Mouse (Mus musculus): ENCODE data around the gene Cpsf6. TPM values are rescaled to one million over a fixed set of nuclear protein-coding genes. Genes with fewer than 3 reads are reported as not detected.
"Not testable (repeated sequence)": the region's sequence is repeated elsewhere in the genome, so short reads cannot be mapped to it uniquely, and the experiment has no call there.

The Cpsf6 gene
- total and polyA plus RNA-seq, 3 experiments = 177 to 285 (median 244) TPM

- no peak for ATAC-seq (ENCODE audit: extremely low read depth, insufficient number of reproducible peaks, low FRiP score, poor library complexity, severe bottlenecking)
- Histone ChIP-seq H3K4me1 (ENCODE audit: insufficient read depth, low read depth, low read length) (peaks cover 9% of the 10 kb centered on the region), H3K27me3 (ENCODE audit: insufficient read depth, low read length) (peaks cover 11% of the 10 kb centered on the region), H3K4me3 (ENCODE audit: low read depth, low read length) (no peak overlapping the region), H3K9me3 (replicated peaks) (no peaks in the 10 kb centered on the region), H3K36me3 (replicated peaks) (no peaks in the 10 kb centered on the region)
- TF ChIP-seq POLR2AphosphoS5 (IDR thresholded peaks at IDR 0.05; ENCODE audit: insufficient replicate concordance, low read depth, low read length) (no peak), CTCF (IDR thresholded peaks at IDR 0.05; ENCODE audit: low read depth, low read length) (no peak), TAL1 (conservative IDR thresholded peaks at IDR 0.05; ENCODE audit: low read depth, low read length) (no peak)
- DNase-seq (ENCODE audit: low spot score) = no peak
Observed at GRCm38 (mm10) chr10:117391801-117392200, 12.0 kb upstream of the Cpsf6 start.

DNA sequence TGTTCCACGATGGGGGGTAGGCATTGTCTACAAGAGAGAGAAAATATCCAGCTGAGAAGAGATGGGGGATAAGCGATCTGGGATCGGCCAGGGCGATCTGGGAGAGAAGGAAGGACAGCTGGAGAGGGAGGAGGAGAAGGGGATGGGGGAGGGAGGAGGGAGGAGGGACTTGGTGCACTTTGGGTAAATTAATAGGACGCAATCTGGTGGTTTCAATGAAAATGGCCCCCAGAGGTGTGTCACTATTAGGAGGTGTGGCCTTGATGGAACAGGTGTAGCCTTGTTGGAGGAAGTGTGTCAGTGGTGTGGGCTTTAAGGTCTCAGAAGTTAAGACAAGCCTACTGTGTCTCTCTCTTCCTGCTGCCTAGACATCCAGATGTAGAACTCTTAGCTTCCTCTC, 11.2 kb upstream of the Cpsf6 start:
- peaks cover 14% of the 10 kb centered on the region for H3K27me3 ChIP-seq (ENCODE audit: insufficient read depth, low read length)
- TF ChIP-seq GATA1 (IDR thresholded peaks at IDR 0.05; ENCODE audit: borderline replicate concordance, low read length) = no peak
- no peak for TF ChIP-seq TAL1 (conservative IDR thresholded peaks at IDR 0.05; ENCODE audit: low read depth, low read length)
- TF ChIP-seq POLR2AphosphoS5 (IDR thresholded peaks at IDR 0.05; ENCODE audit: insufficient replicate concordance, low read depth, low read length) = no peak
- TF ChIP-seq CTCF (IDR thresholded peaks at IDR 0.05; ENCODE audit: low read depth, low read length) = no peak
- no peak for TF ChIP-seq GATA2 (IDR thresholded peaks at IDR 0.05; ENCODE audit: borderline replicate concordance, low read depth, low read length)
- H3K36me3 ChIP-seq (replicated peaks) = no peaks in the 10 kb centered on the region
- DNase-seq (ENCODE audit: low spot score) (no peak), ATAC-seq (ENCODE audit: extremely low read depth, insufficient number of reproducible peaks, low FRiP score, poor library complexity, severe bottlenecking) (no peak)
- no peaks in the 10 kb centered on the region for H3K9me3 ChIP-seq (replicated peaks)
- peaks cover 9% of the 10 kb centered on the region for H3K4me1 ChIP-seq (ENCODE audit: insufficient read depth, low read depth, low read length)
- H3K4me3 ChIP-seq (ENCODE audit: low read depth, low read length) = no peak overlapping the region

- no peak overlapping the region for H3K4me3 ChIP-seq (ENCODE audit: low read depth, low read length)
- ATAC-seq (ENCODE audit: extremely low read depth, insufficient number of reproducible peaks, low FRiP score, poor library complexity, severe bottlenecking) = no peak
- H3K4me1 ChIP-seq (ENCODE audit: insufficient read depth, low read depth, low read length) = peaks cover 9% of the 10 kb centered on the region
- no peaks in the 10 kb centered on the region for H3K36me3 ChIP-seq (replicated peaks)
- no peak for DNase-seq (ENCODE audit: low spot score)
- no peaks in the 10 kb centered on the region for H3K9me3 ChIP-seq (replicated peaks)
- H3K27me3 ChIP-seq (ENCODE audit: insufficient read depth, low read length) = peaks cover 14% of the 10 kb centered on the region
- no peak for TF ChIP-seq POLR2AphosphoS5 (IDR thresholded peaks at IDR 0.05; ENCODE audit: insufficient replicate concordance, low read depth, low read length)
- no peak for TF ChIP-seq GATA2 (IDR thresholded peaks at IDR 0.05; ENCODE audit: borderline replicate concordance, low read depth, low read length)
- TF ChIP-seq CTCF (IDR thresholded peaks at IDR 0.05; ENCODE audit: low read depth, low read length) = no peak
- no peak for TF ChIP-seq GATA1 (IDR thresholded peaks at IDR 0.05; ENCODE audit: borderline replicate concordance, low read length)
- TF ChIP-seq TAL1 (conservative IDR thresholded peaks at IDR 0.05; ENCODE audit: low read depth, low read length) = no peak
Observed at GRCm38 (mm10) chr10:117389904-117390875, 10.4 kb upstream of the Cpsf6 start.

- ATAC-seq (ENCODE audit: extremely low read depth, insufficient number of reproducible peaks, low FRiP score, poor library complexity, severe bottlenecking) = no peak
- Histone ChIP-seq H3K27me3 (ENCODE audit: insufficient read depth, low read length) (peaks cover 15% of the 10 kb centered on the region), H3K4me3 (ENCODE audit: low read depth, low read length) (no peak overlapping the region), H3K4me1 (ENCODE audit: insufficient read depth, low read depth, low read length) (peaks cover 9% of the 10 kb centered on the region), H3K9me3 (replicated peaks) (no peaks in the 10 kb centered on the region), H3K36me3 (replicated peaks) (no peaks in the 10 kb centered on the region)
- no peak for DNase-seq (ENCODE audit: low spot score)
- TF ChIP-seq GATA2 (IDR thresholded peaks at IDR 0.05; ENCODE audit: borderline replicate concordance, low read depth, low read length) (no peak), GATA1 (IDR thresholded peaks at IDR 0.05; ENCODE audit: borderline replicate concordance, low read length) (no peak), TAL1 (conservative IDR thresholded peaks at IDR 0.05; ENCODE audit: low read depth, low read length) (no peak), POLR2AphosphoS5 (IDR thresholded peaks at IDR 0.05; ENCODE audit: insufficient replicate concordance, low read depth, low read length) (no peak), CTCF (IDR thresholded peaks at IDR 0.05; ENCODE audit: low read depth, low read length) (no peak)
Observed at GRCm38 (mm10) chr10:117389371-117389740, 9.5 kb upstream of the Cpsf6 start.

DNA sequence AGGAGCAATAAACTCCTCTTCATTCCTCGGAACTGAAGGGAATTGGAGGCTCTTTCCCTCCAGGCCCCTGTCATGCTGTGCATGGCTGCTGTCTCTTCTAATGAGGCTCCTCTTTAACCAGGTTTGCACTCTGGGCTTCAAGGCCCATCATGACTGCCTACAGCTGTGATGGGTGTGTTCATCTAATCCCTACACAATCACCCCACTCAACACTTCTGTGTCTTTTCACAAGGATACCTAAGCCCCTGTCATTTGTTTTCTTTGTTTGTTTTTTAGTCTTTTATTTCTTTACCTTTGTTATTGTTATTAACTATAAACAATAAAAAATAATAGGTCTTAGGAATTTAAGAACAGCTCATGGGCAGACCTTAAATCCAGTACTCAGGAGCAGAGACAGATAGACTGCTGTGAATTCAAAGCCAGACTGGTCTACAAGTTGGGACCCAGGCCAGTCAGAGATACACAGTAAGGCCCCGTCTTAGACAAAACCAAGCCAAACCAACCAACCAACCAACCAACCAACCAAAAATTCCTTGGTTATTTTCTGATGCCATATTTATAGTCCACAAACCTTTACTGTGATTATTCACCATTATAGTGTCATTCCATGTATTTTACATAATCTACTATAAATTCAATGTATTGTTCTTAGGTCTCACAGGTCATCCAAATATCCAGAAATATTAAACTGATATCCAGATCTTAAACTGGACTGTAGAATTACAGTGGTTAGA, 9.0 kb upstream of the Cpsf6 start:
- H3K4me3 ChIP-seq (ENCODE audit: low read depth, low read length) = no peak overlapping the region
- no peak for TF ChIP-seq GATA1 (IDR thresholded peaks at IDR 0.05; ENCODE audit: borderline replicate concordance, low read length)
- no peaks in the 10 kb centered on the region for H3K36me3 ChIP-seq (replicated peaks)
- no peak for ATAC-seq (ENCODE audit: extremely low read depth, insufficient number of reproducible peaks, low FRiP score, poor library complexity, severe bottlenecking)
- H3K4me1 ChIP-seq (ENCODE audit: insufficient read depth, low read depth, low read length) = peaks cover 7% of the 10 kb centered on the region
- no peak for DNase-seq (ENCODE audit: low spot score)
- H3K27me3 ChIP-seq (ENCODE audit: insufficient read depth, low read length) = peaks cover 20% of the 10 kb centered on the region
- H3K9me3 ChIP-seq (replicated peaks) = no peaks in the 10 kb centered on the region

- H3K27me3 ChIP-seq (ENCODE audit: insufficient read depth, low read length) = peaks cover 21% of the 10 kb centered on the region
- H3K4me1 ChIP-seq (ENCODE audit: insufficient read depth, low read depth, low read length); DNase-seq (ENCODE audit: low spot score); H3K4me3 ChIP-seq (ENCODE audit: low read depth, low read length); ATAC-seq (ENCODE audit: extremely low read depth, insufficient number of reproducible peaks, low FRiP score, poor library complexity, severe bottlenecking); H3K36me3 ChIP-seq (replicated peaks); H3K9me3 ChIP-seq (replicated peaks): not testable (repeated sequence)
Observed at GRCm38 (mm10) chr10:117387961-117388636, 8.3 kb upstream of the Cpsf6 start.
